Mouse (Mus musculus): ENCODE data around the gene Ing5. TPM values are rescaled to one million over a fixed set of nuclear protein-coding genes. Genes with fewer than 3 reads are reported as not detected.
A peak's percentile ranks its signal among the peaks of the same experiment; 100 is the strongest.

The Ing5 gene
- polyA plus RNA-seq, 1 experiment from 2014 or later: 11.2 TPM

GRCm38 (mm10) chr1:93811495-93812039 lies 7.8 kb downstream of the Ing5 start:
- Histone ChIP-seq H3K27ac (replicated peaks in 1 of 2; ENCODE audit: control insufficient read depth in 1 of 2, insufficient read depth in 1 of 2, low read depth in 2 of 2, low read length in 2 of 2) (no peak overlapping the region), H3K4me3 (ENCODE audit: control insufficient read depth in 1 of 2, insufficient read depth in 1 of 2, low read depth in 1 of 2, low read length in 2 of 2) (no peak overlapping the region), H3K9me3 (ENCODE audit: control insufficient read depth, low read length) (no peaks in the 10 kb centered on the region), H3K36me3 (ENCODE audit: control insufficient read depth, insufficient read depth, low read length) (peaks cover 94% of the 10 kb centered on the region), H3K4me2 (ENCODE audit: low read length) (no peak overlapping the region), H3K4me1 (ENCODE audit: control insufficient read depth in 2 of 2, insufficient read depth in 2 of 2, low read length in 2 of 2) (no peaks in the 10 kb centered on the region), H3K27me3 (ENCODE audit: control insufficient read depth, insufficient read depth, low read length) (no peaks in the 10 kb centered on the region), H3K9ac (ENCODE audit: low read length) (no peak overlapping the region)
- 77% methylated on average over 8 of the region's 8 CpGs for WGBS
- ATAC-seq (ENCODE audit: insufficient number of reproducible peaks, insufficient read depth, low FRiP score, low read depth): no peak

- Histone ChIP-seq H3K27me3 (ENCODE audit: control insufficient read depth, insufficient read depth, low read length) (no peaks in the 10 kb centered on the region), H3K4me3 (ENCODE audit: control insufficient read depth in 1 of 2, insufficient read depth in 1 of 2, low read depth in 1 of 2, low read length in 2 of 2) (no peak overlapping the region), H3K4me1 (ENCODE audit: control insufficient read depth in 2 of 2, insufficient read depth in 2 of 2, low read length in 2 of 2) (no peaks in the 10 kb centered on the region), H3K9me3 (ENCODE audit: control insufficient read depth, low read length) (no peaks in the 10 kb centered on the region), H3K9ac (ENCODE audit: low read length) (no peak overlapping the region), H3K4me2 (ENCODE audit: low read length) (no peak overlapping the region), H3K36me3 (ENCODE audit: control insufficient read depth, insufficient read depth, low read length) (peaks cover 91% of the 10 kb centered on the region), H3K27ac (replicated peaks in 1 of 2; ENCODE audit: control insufficient read depth in 1 of 2, insufficient read depth in 1 of 2, low read depth in 2 of 2, low read length in 2 of 2) (no peak overlapping the region)
- WGBS: 92% methylated on average over 8 of the region's 8 CpGs
- ATAC-seq (ENCODE audit: insufficient number of reproducible peaks, insufficient read depth, low FRiP score, low read depth): no peak
These were observed 14.2 kb downstream of the Ing5 start for GRCm38 (mm10) chr1:93817823-93818532.

GRCm38 (mm10) chr1:93818722-93819121 lies 15.0 kb downstream of the Ing5 start:
- Histone ChIP-seq H3K27ac (replicated peaks in 1 of 2; ENCODE audit: control insufficient read depth in 1 of 2, insufficient read depth in 1 of 2, low read depth in 2 of 2, low read length in 2 of 2) (no peak overlapping the region), H3K9ac (ENCODE audit: low read length) (no peak overlapping the region), H3K9me3 (ENCODE audit: control insufficient read depth, low read length) (no peaks in the 10 kb centered on the region), H3K4me2 (ENCODE audit: low read length) (no peak overlapping the region), H3K4me3 (ENCODE audit: control insufficient read depth in 1 of 2, insufficient read depth in 1 of 2, low read depth in 1 of 2, low read length in 2 of 2) (no peak overlapping the region), H3K27me3 (ENCODE audit: control insufficient read depth, insufficient read depth, low read length) (no peaks in the 10 kb centered on the region), H3K36me3 (ENCODE audit: control insufficient read depth, insufficient read depth, low read length) (peaks cover 84% of the 10 kb centered on the region), H3K4me1 (ENCODE audit: control insufficient read depth in 2 of 2, insufficient read depth in 2 of 2, low read length in 2 of 2) (no peaks in the 10 kb centered on the region)
- ATAC-seq (ENCODE audit: insufficient number of reproducible peaks, insufficient read depth, low FRiP score, low read depth): no peak
- 90% methylated on average over 7 of the region's 7 CpGs for WGBS

- peaks cover 35% of the 10 kb centered on the region for H3K36me3 ChIP-seq (ENCODE audit: control insufficient read depth, insufficient read depth, low read length)
- H3K4me2 ChIP-seq (ENCODE audit: low read length): peak overlapping the region; percentile 93; the same call in 1 of the 2 replicates
- no peaks in the 10 kb centered on the region for H3K27me3 ChIP-seq (ENCODE audit: control insufficient read depth, insufficient read depth, low read length)
- H3K9ac ChIP-seq (ENCODE audit: low read length): no peak overlapping the region; the same call in 1 of the 2 replicates
- no peak overlapping the region for H3K4me3 ChIP-seq (ENCODE audit: control insufficient read depth in 1 of 2, insufficient read depth in 1 of 2, low read depth in 1 of 2, low read length in 2 of 2)
- peak overlapping the region in 1 of 2 experiments; percentile 96; a peak in 2 of 4 replicates for H3K27ac ChIP-seq (replicated peaks in 1 of 2; ENCODE audit: control insufficient read depth in 1 of 2, insufficient read depth in 1 of 2, low read depth in 2 of 2, low read length in 2 of 2)
- H3K4me1 ChIP-seq (ENCODE audit: control insufficient read depth in 2 of 2, insufficient read depth in 2 of 2, low read length in 2 of 2): peaks cover 11 to 14% of the 10 kb centered on the region in 2 experiments
- no peak for ATAC-seq (ENCODE audit: insufficient number of reproducible peaks, insufficient read depth, low FRiP score, low read depth)
- H3K9me3 ChIP-seq (ENCODE audit: control insufficient read depth, low read length): no peaks in the 10 kb centered on the region
- 68% methylated on average over 3 of the region's 3 CpGs for WGBS
These were observed 20.2 kb downstream of the Ing5 start for GRCm38 (mm10) chr1:93823796-93824495.

GRCm38 (mm10) chr1:93824609-93825008 lies 20.8 kb downstream of the Ing5 start, which contains the start of gene D2hgdh:
Gene D2hgdh (plus strand): TSS chr1:93824909.
- no peak for ATAC-seq (ENCODE audit: insufficient number of reproducible peaks, insufficient read depth, low FRiP score, low read depth)
- peak within 1 kb of the TSS; percentile 82 for H3K9ac ChIP-seq (ENCODE audit: low read length)
- H3K36me3 ChIP-seq (ENCODE audit: control insufficient read depth, insufficient read depth, low read length): peaks cover 29% of the 10 kb centered on the region
- no peaks in the 10 kb centered on the region for H3K27me3 ChIP-seq (ENCODE audit: control insufficient read depth, insufficient read depth, low read length)
- H3K27ac ChIP-seq (replicated peaks in 1 of 2; ENCODE audit: control insufficient read depth in 1 of 2, insufficient read depth in 1 of 2, low read depth in 2 of 2, low read length in 2 of 2): peak within 1 kb of the TSS; percentile 96 to 97
- H3K4me2 ChIP-seq (ENCODE audit: low read length): peak within 1 kb of the TSS; percentile 93
- WGBS: 12% methylated on average over 10 of the region's 10 CpGs
- H3K4me3 ChIP-seq (ENCODE audit: control insufficient read depth in 1 of 2, insufficient read depth in 1 of 2, low read depth in 1 of 2, low read length in 2 of 2): peak within 1 kb of the TSS; percentile 63 to 81
- peaks cover 11 to 14% of the 10 kb centered on the region in 2 experiments for H3K4me1 ChIP-seq (ENCODE audit: control insufficient read depth in 2 of 2, insufficient read depth in 2 of 2, low read length in 2 of 2)
- H3K9me3 ChIP-seq (ENCODE audit: control insufficient read depth, low read length): no peaks in the 10 kb centered on the region

- 0% methylated on average over 30 of the region's 30 CpGs for WGBS
- peak overlapping the region; percentile 63 to 81 for H3K4me3 ChIP-seq (ENCODE audit: control insufficient read depth in 1 of 2, insufficient read depth in 1 of 2, low read depth in 1 of 2, low read length in 2 of 2)
These were observed 21.4 kb downstream of the Ing5 start for GRCm38 (mm10) chr1:93825105-93825674.

GRCm38 (mm10) chr1:93825771-93826539 lies 22.2 kb downstream of the Ing5 start:
- Histone ChIP-seq H3K27me3 (ENCODE audit: control insufficient read depth, insufficient read depth, low read length) (no peaks in the 10 kb centered on the region), H3K4me3 (ENCODE audit: control insufficient read depth in 1 of 2, insufficient read depth in 1 of 2, low read depth in 1 of 2, low read length in 2 of 2) (peak overlapping the region; percentile 63 to 81), H3K9ac (ENCODE audit: low read length) (peak overlapping the region; percentile 82), H3K9me3 (ENCODE audit: control insufficient read depth, low read length) (no peaks in the 10 kb centered on the region), H3K4me2 (ENCODE audit: low read length) (peak overlapping the region; percentile 93), H3K27ac (replicated peaks in 1 of 2; ENCODE audit: control insufficient read depth in 1 of 2, insufficient read depth in 1 of 2, low read depth in 2 of 2, low read length in 2 of 2) (peak overlapping the region; percentile 96 to 97), H3K36me3 (ENCODE audit: control insufficient read depth, insufficient read depth, low read length) (peaks cover 15% of the 10 kb centered on the region), H3K4me1 (ENCODE audit: control insufficient read depth in 2 of 2, insufficient read depth in 2 of 2, low read length in 2 of 2) (peaks cover 11 to 14% of the 10 kb centered on the region in 2 experiments)
- WGBS: 43% methylated on average over 27 of the region's 27 CpGs
- ATAC-seq (ENCODE audit: insufficient number of reproducible peaks, insufficient read depth, low FRiP score, low read depth): no peak

More at GRCm38 (mm10) chr1:93825105-93825674, 21.4 kb downstream of the Ing5 start:
- Histone ChIP-seq H3K4me2 (ENCODE audit: low read length) (peak overlapping the region; percentile 93), H3K4me1 (ENCODE audit: control insufficient read depth in 2 of 2, insufficient read depth in 2 of 2, low read length in 2 of 2) (peaks cover 11 to 14% of the 10 kb centered on the region in 2 experiments), H3K9me3 (ENCODE audit: control insufficient read depth, low read length) (no peaks in the 10 kb centered on the region), H3K36me3 (ENCODE audit: control insufficient read depth, insufficient read depth, low read length) (peaks cover 23% of the 10 kb centered on the region), H3K9ac (ENCODE audit: low read length) (peak overlapping the region; percentile 82), H3K27me3 (ENCODE audit: control insufficient read depth, insufficient read depth, low read length) (no peaks in the 10 kb centered on the region), H3K27ac (replicated peaks in 1 of 2; ENCODE audit: control insufficient read depth in 1 of 2, insufficient read depth in 1 of 2, low read depth in 2 of 2, low read length in 2 of 2) (peak overlapping the region; percentile 96 to 97)
- ATAC-seq (ENCODE audit: insufficient number of reproducible peaks, insufficient read depth, low FRiP score, low read depth): peak; percentile 95

Measured in heart, embryonic 14.5 days (tissue).